Mouse (Mus musculus) heart, embryonic 10.5 days (tissue): ENCODE measurements around the gene Lrrc58. TPM values are rescaled to one million over a fixed set of nuclear protein-coding genes. Genes with fewer than 3 reads are reported as not detected.
A peak's percentile ranks its signal among the peaks of the same experiment; 100 is the strongest.

Source experiments
- DNase-seq: peaks from one replicate; pipeline ENCODE4 v3.0.0-alpha.2; 2017; ENCODE audit warnings: low spot score
- H3K27ac ChIP-seq: fragments of 300-500 bp; sonication (generic); 2 replicates; pipeline ENCODE4 v1.5.1; 2016; ENCODE audit warnings: mild to moderate bottlenecking
- H3K27me3 ChIP-seq: fragments of 300-500 bp; sonication (generic); 2 replicates; pipeline ENCODE4 v1.6.1; 2016; ENCODE audit warnings: mild to moderate bottlenecking; ENCODE audit not compliant: poor library complexity, insufficient read depth, severe bottlenecking
- H3K36me3 ChIP-seq: fragments of 300-500 bp; sonication (generic); 2 replicates; pipeline ENCODE4 v1.6.1; 2016; ENCODE audit warnings: mild to moderate bottlenecking, moderate library complexity
- H3K4me1 ChIP-seq: fragments of 300-500 bp; sonication (generic); 2 replicates; pipeline ENCODE4 v1.6.1; 2016; ENCODE audit warnings: mild to moderate bottlenecking
- H3K4me3 ChIP-seq: fragments of 300-500 bp; sonication (generic); 2 replicates; pipeline ENCODE4 v1.5.1; 2016; ENCODE audit warnings: mild to moderate bottlenecking, moderate library complexity
- H3K9me3 ChIP-seq: fragments of 300-500 bp; sonication (generic); 2 replicates; pipeline ENCODE4 v1.6.1; 2016; ENCODE audit warnings: mild to moderate bottlenecking, moderate library complexity
- WGBS: fragments of 180-500 bp; shearing (Covaris S2); methylation state at CpG from one replicate; pipeline ENCODE4 v1.1.7; 2016; 5-methylcytosine and 5-hydroxymethylcytosine counted together
- polyA plus RNA-seq: library from polyadenylated mRNA; unstranded; fragments of >200 nt; fragmentation: Nextera tagmentation; extraction: Ambion mirVana; gene quantifications from 2 replicates; pipeline ENCODE4 v1.2.1, GENCODE M21; 2016

Gene Lrrc58
- polyA plus RNA-seq, 1 experiment from 2014 or later = 48.3 TPM

GRCm38 (mm10) chr16:37854593-37854992 lies 13.6 kb upstream of the Lrrc58 start:
- H3K4me3 ChIP-seq = no peak overlapping the region
- DNase-seq = no peak
- peaks cover 50% of the 10 kb centered on the region for H3K4me1 ChIP-seq
- no peaks in the 10 kb centered on the region for H3K9me3 ChIP-seq
- no peaks in the 10 kb centered on the region for H3K27me3 ChIP-seq
- no peaks in the 10 kb centered on the region for H3K36me3 ChIP-seq
- 0 out of 2 replicates have a peak overlapping the region, but pooled peaks have one; percentile 42 for H3K27ac ChIP-seq
- 33% methylated on average over 5 of the region's 5 CpGs for WGBS

GRCm38 (mm10) chr16:37855583-37855982 lies 12.6 kb upstream of the Lrrc58 start:
- no peak for DNase-seq
- Histone ChIP-seq H3K4me3 (no peak overlapping the region), H3K4me1 (peaks cover 50% of the 10 kb centered on the region), H3K27me3 (no peaks in the 10 kb centered on the region), H3K27ac (peak overlapping the region; percentile 42; the same call in 1 of the 2 replicates), H3K9me3 (no peaks in the 10 kb centered on the region), H3K36me3 (no peaks in the 10 kb centered on the region)
- 42% methylated on average over 8 of the region's 8 CpGs for WGBS

GRCm38 (mm10) chr16:37856327-37856726 lies 11.9 kb upstream of the Lrrc58 start:
- Histone ChIP-seq H3K27ac (0 out of 2 replicates have a peak overlapping the region, but pooled peaks have one; percentile 32), H3K9me3 (no peaks in the 10 kb centered on the region), H3K4me1 (peaks cover 54% of the 10 kb centered on the region), H3K4me3 (no peak overlapping the region), H3K36me3 (no peaks in the 10 kb centered on the region), H3K27me3 (no peaks in the 10 kb centered on the region)
- 60% methylated on average over 3 of the region's 3 CpGs for WGBS
- DNase-seq = no peak

- Histone ChIP-seq H3K27ac (no peak overlapping the region), H3K27me3 (no peaks in the 10 kb centered on the region), H3K4me3 (no peak overlapping the region), H3K4me1 (peaks cover 45% of the 10 kb centered on the region), H3K36me3 (no peaks in the 10 kb centered on the region), H3K9me3 (no peaks in the 10 kb centered on the region)
- no peak for DNase-seq
- 85% methylated on average over 8 of the region's 8 CpGs for WGBS
Measured at GRCm38 (mm10) chr16:37857495-37857894, 10.7 kb upstream of the Lrrc58 start.

DNA sequence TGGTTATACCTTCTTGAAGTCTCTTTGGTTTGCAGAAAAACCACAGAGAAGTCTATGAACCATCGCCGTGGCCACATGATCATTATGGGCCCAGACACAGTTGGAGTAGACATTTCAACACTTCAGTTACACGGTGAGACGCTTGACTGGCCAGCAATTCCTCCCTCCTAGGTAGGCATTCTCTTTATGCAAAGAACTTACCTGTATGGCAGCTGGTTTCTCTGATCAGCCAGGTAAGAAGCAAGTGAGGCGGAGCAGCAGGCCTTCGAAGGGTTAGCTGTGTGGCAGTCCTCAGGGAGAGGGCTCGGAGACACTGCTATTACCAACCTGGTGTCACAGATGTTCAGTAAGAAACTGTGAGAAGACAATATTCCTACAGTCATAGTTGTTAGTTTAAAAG lies 8.0 kb upstream of the Lrrc58 start:
- H3K4me1 ChIP-seq = peaks cover 25% of the 10 kb centered on the region
- DNase-seq = no peak
- no peak overlapping the region for H3K4me3 ChIP-seq
- H3K9me3 ChIP-seq = no peaks in the 10 kb centered on the region
- H3K27ac ChIP-seq = no peak overlapping the region
- no peaks in the 10 kb centered on the region for H3K27me3 ChIP-seq
- no peaks in the 10 kb centered on the region for H3K36me3 ChIP-seq
- WGBS = 69% methylated on average over 7 of the region's 7 CpGs

DNA sequence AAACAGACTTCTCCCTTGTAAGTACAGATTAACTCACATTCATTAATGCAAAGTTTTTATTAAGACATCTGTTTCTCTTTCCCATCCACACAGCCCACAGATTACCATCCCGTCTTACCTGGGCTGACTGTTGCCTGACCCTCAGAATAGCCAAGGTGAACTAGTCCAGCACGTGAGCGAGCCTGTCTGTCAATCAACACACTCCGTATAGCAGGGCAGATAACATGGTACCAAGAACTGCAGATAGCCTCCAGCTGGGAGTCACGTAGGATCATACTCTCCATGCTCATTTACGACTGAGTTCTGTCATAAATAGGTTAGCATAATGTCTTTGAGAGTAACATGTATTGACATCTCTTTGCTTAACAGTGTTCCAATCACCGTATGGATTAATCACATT lies 7.2 kb upstream of the Lrrc58 start, which contains the start of gene Gm36028:
Gene Gm36028, minus strand, starts transcription at position 118 of the 400 bp plus-strand sequence.
- Histone ChIP-seq H3K9me3 (no peaks in the 10 kb centered on the region), H3K27me3 (no peaks in the 10 kb centered on the region), H3K4me3 (no peak within 1 kb of the TSS), H3K36me3 (no peaks in the 10 kb centered on the region), H3K4me1 (peaks cover 17% of the 10 kb centered on the region), H3K27ac (no peak within 1 kb of the TSS)
- WGBS = 50% methylated on average over 7 of the region's 7 CpGs
- no peak for DNase-seq

DNA sequence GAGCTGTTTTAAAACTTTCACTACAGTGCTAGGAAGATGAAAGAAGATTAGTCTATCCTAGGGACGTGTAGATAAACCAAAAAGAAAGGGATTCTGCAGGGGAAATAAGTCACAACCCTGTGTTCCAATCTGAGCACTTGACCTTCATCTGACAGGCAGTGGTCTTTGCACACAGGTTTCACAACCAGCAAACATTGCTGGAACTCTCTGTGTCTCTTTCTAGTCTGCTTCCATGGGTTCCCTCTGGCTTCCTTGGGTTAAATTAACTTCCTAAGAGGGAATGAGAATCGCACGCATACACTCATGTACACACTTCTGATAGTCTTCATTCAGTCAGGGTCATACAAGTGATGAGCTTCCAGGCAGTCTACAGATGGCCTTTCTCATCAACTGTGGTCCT lies 4.3 kb upstream of the Lrrc58 start:
- no peaks in the 10 kb centered on the region for H3K27me3 ChIP-seq
- WGBS = 81% methylated on average over 3 of the region's 3 CpGs
- H3K27ac ChIP-seq = no peak overlapping the region
- no peaks in the 10 kb centered on the region for H3K36me3 ChIP-seq
- H3K4me3 ChIP-seq = no peak overlapping the region
- peaks cover 11% of the 10 kb centered on the region for H3K4me1 ChIP-seq
- H3K9me3 ChIP-seq = no peaks in the 10 kb centered on the region
- DNase-seq = no peak

GRCm38 (mm10) chr16:37865841-37866240 lies 2.3 kb upstream of the Lrrc58 start:
- Histone ChIP-seq H3K4me3 (no peak overlapping the region), H3K4me1 (peaks cover 17% of the 10 kb centered on the region), H3K27me3 (no peaks in the 10 kb centered on the region), H3K36me3 (peaks cover 3% of the 10 kb centered on the region; the same call in 1 of the 2 replicates), H3K27ac (no peak overlapping the region), H3K9me3 (no peaks in the 10 kb centered on the region)
- DNase-seq = no peak
- 90% methylated on average over 9 of the region's 9 CpGs for WGBS

GRCm38 (mm10) chr16:37868506-37869469 lies 599 bp downstream of the Lrrc58 start:
- DNase-seq = peak; percentile 86
- Histone ChIP-seq H3K4me3 (peak overlapping the region; percentile 98), H3K27me3 (no peaks in the 10 kb centered on the region), H3K4me1 (peaks cover 19% of the 10 kb centered on the region), H3K36me3 (peaks cover 14% of the 10 kb centered on the region; the same call in 1 of the 2 replicates), H3K27ac (peak overlapping the region; percentile 99), H3K9me3 (no peaks in the 10 kb centered on the region)
- WGBS = under 1% methylated on average over 87 of the region's 87 CpGs

GRCm38 (mm10) chr16:37869470-37870231 lies 1.5 kb downstream of the Lrrc58 start:
- peaks cover 19% of the 10 kb centered on the region for H3K4me1 ChIP-seq
- 26% methylated on average over 4 of the region's 4 CpGs for WGBS
- no peak for DNase-seq
- H3K36me3 ChIP-seq = peaks cover 14% of the 10 kb centered on the region; the same call in 1 of the 2 replicates
- H3K27ac ChIP-seq = peak overlapping the region; percentile 99
- H3K4me3 ChIP-seq = peak overlapping the region; percentile 98
- no peaks in the 10 kb centered on the region for H3K9me3 ChIP-seq
- no peaks in the 10 kb centered on the region for H3K27me3 ChIP-seq

GRCm38 (mm10) chr16:37871112-37871715 lies 3.0 kb downstream of the Lrrc58 start:
- Histone ChIP-seq H3K4me3 (no peak overlapping the region), H3K27me3 (no peaks in the 10 kb centered on the region), H3K4me1 (peaks cover 23% of the 10 kb centered on the region), H3K27ac (no peak overlapping the region), H3K9me3 (no peaks in the 10 kb centered on the region), H3K36me3 (peaks cover 14% of the 10 kb centered on the region; the same call in 1 of the 2 replicates)
- WGBS = 75% methylated on average over 4 of the region's 4 CpGs
- no peak for DNase-seq

- DNase-seq = no peak
- Histone ChIP-seq H3K36me3 (peaks cover 42% of the 10 kb centered on the region), H3K4me1 (peaks cover 18% of the 10 kb centered on the region), H3K27me3 (no peaks in the 10 kb centered on the region), H3K4me3 (no peak overlapping the region), H3K27ac (no peak overlapping the region), H3K9me3 (no peaks in the 10 kb centered on the region)
- 80% methylated on average over 4 of the region's 4 CpGs for whole genome bisulfite sequencing
Measured at GRCm38 (mm10) chr16:37874501-37875235, 6.5 kb downstream of the Lrrc58 start.
